Mouse (Mus musculus) testis, adult 2 months (tissue): ENCODE measurements around the gene Ccdc92. TPM values are rescaled to one million over a fixed set of nuclear protein-coding genes. Genes with fewer than 3 reads are reported as not detected.

ENCODE experiments used
- H3K27ac ChIP-seq: fragments of 200-500 bp; 2 replicates; pipeline ENCODE4 v1.5.1; 2012; ENCODE audit warnings: low read depth, low read length; ENCODE audit not compliant: control insufficient read depth, insufficient read depth
- H3K27me3 ChIP-seq: fragments of 200-500 bp; 2 replicates; pipeline ENCODE4 v1.6.1; 2012; ENCODE audit warnings: mild to moderate bottlenecking, low read length, moderate library complexity; ENCODE audit not compliant: control insufficient read depth, insufficient read depth
- H3K36me3 ChIP-seq: fragments of 200-500 bp; 2 replicates; pipeline ENCODE4 v1.6.1; 2012; ENCODE audit warnings: mild to moderate bottlenecking, low read length; ENCODE audit not compliant: control insufficient read depth, insufficient read depth
- H3K4me1 ChIP-seq: fragments of 200-500 bp; 2 replicates; pipeline ENCODE4 v1.6.1; 2012; ENCODE audit warnings: low read length; ENCODE audit not compliant: control insufficient read depth, insufficient read depth
- H3K4me3 ChIP-seq: fragments of 200-500 bp; 2 replicates; pipeline ENCODE4 v1.5.1; 2012; ENCODE audit warnings: low read depth, mild to moderate bottlenecking, low read length, moderate library complexity, mixed read lengths; ENCODE audit not compliant: control insufficient read depth
- CTCF ChIP-seq: fragments of 200-500 bp; IDR thresholded peaks from 2 replicates; pipeline ENCODE4 v1.5.1; 2012; ENCODE audit warnings: low read depth, mild to moderate bottlenecking, inconsistent platforms, low read length, moderate library complexity; ENCODE audit not compliant: control insufficient read depth, insufficient read depth, insufficient replicate concordance
- POLR2A ChIP-seq: fragments of 200-500 bp; IDR thresholded peaks from 2 replicates; pipeline ENCODE4 v1.6.1; 2012; ENCODE audit warnings: low read depth, mild to moderate bottlenecking, inconsistent platforms, low read length, moderate library complexity; ENCODE audit not compliant: control insufficient read depth
- polyA plus RNA-seq: library from polyadenylated mRNA; depleted of rRNA; stranded (reverse); fragments of >200 nt; gene quantifications from 2 replicates; pipeline ENCODE4 v1.2.3, GENCODE M21; 2012

Ccdc92 gene
- polyA plus RNA-seq, 1 experiment, result 582 TPM

- Histone ChIP-seq H3K4me1 (no peaks in the 10 kb centered on the region), H3K4me3 (no peak overlapping the region), H3K36me3 (no peaks in the 10 kb centered on the region; the same call in 1 of the 2 replicates), H3K27me3 (no peaks in the 10 kb centered on the region), H3K27ac (no peak overlapping the region)
- TF ChIP-seq POLR2A (no peak), CTCF (no peak)
These were observed 11.8 kb upstream of the Ccdc92 start for GRCm38 (mm10) chr5:124873890-124874601.

GRCm38 (mm10) chr5:124873096-124873495 is 10.9 kb upstream of the Ccdc92 start:
- no peaks in the 10 kb centered on the region for H3K4me1 ChIP-seq
- H3K27ac ChIP-seq, result no peak overlapping the region
- H3K4me3 ChIP-seq, result no peak overlapping the region
- no peaks in the 10 kb centered on the region for H3K27me3 ChIP-seq
- no peaks in the 10 kb centered on the region; the same call in 1 of the 2 replicates for H3K36me3 ChIP-seq
- no peak for TF ChIP-seq CTCF
- TF ChIP-seq POLR2A, result no peak

GRCm38 (mm10) chr5:124872033-124872432 is 9.8 kb upstream of the Ccdc92 start:
- H3K27ac ChIP-seq, result no peak overlapping the region
- no peaks in the 10 kb centered on the region for H3K4me1 ChIP-seq
- H3K27me3 ChIP-seq, result no peaks in the 10 kb centered on the region
- H3K36me3 ChIP-seq, result no peaks in the 10 kb centered on the region; the same call in 1 of the 2 replicates
- TF ChIP-seq POLR2A (no peak), CTCF (no peak)
- H3K4me3 ChIP-seq, result no peak overlapping the region

GRCm38 (mm10) chr5:124868981-124869380 is 6.8 kb upstream of the Ccdc92 start:
- Histone ChIP-seq H3K27ac (no peak overlapping the region), H3K36me3 (no peaks in the 10 kb centered on the region; the same call in none of the 2 replicates), H3K4me1 (no peaks in the 10 kb centered on the region), H3K27me3 (no peaks in the 10 kb centered on the region), H3K4me3 (no peak overlapping the region)
- no peak for TF ChIP-seq CTCF
- TF ChIP-seq POLR2A, result no peak

GRCm38 (mm10) chr5:124862871-124863741 is 882 bp upstream of the Ccdc92 start:
- TF ChIP-seq POLR2A, result no peak
- no peak for TF ChIP-seq CTCF
- Histone ChIP-seq H3K4me1 (peaks cover 4% of the 10 kb centered on the region), H3K27me3 (no peaks in the 10 kb centered on the region), H3K4me3 (peak overlapping the region; percentile 94), H3K36me3 (no peaks in the 10 kb centered on the region; the same call in none of the 2 replicates), H3K27ac (peak overlapping the region; percentile 59)

GRCm38 (mm10) chr5:124861463-124861862 is 761 bp downstream of the Ccdc92 start:
- H3K27ac ChIP-seq, result peak overlapping the region; percentile 99
- H3K27me3 ChIP-seq, result no peaks in the 10 kb centered on the region
- H3K4me1 ChIP-seq, result peaks cover 4% of the 10 kb centered on the region
- peak overlapping the region; percentile 94 for H3K4me3 ChIP-seq
- no peaks in the 10 kb centered on the region; the same call in none of the 2 replicates for H3K36me3 ChIP-seq
- TF ChIP-seq CTCF (no peak), POLR2A (no peak)

GRCm38 (mm10) chr5:124860013-124860412 is 2.2 kb downstream of the Ccdc92 start:
- Histone ChIP-seq H3K4me1 (peaks cover 4% of the 10 kb centered on the region), H3K36me3 (no peaks in the 10 kb centered on the region; the same call in none of the 2 replicates), H3K27ac (no peak overlapping the region; the same call in 1 of the 2 replicates), H3K27me3 (no peaks in the 10 kb centered on the region), H3K4me3 (peak overlapping the region; percentile 73)
- TF ChIP-seq CTCF, result no peak
- TF ChIP-seq POLR2A, result no peak
